Mouse (Mus musculus) CH12.LX (cell line): ENCODE measurements around the gene Usp21. TPM values are rescaled to one million over a fixed set of nuclear protein-coding genes. Genes with fewer than 3 reads are reported as not detected.

ENCODE experiments used
- DNase-seq: peaks from one replicate; pipeline ENCODE4 v3.0.0-alpha.2; 2013; ENCODE audit errors: extremely low read depth
- H3K27ac ChIP-seq: 2 replicates; pipeline ENCODE4 v1.5.1; 2012; ENCODE audit warnings: low read depth, mild to moderate bottlenecking, control low read depth, moderate library complexity; ENCODE audit not compliant: insufficient read depth
- H3K27me3 ChIP-seq: replicated peaks from 2 replicates; pipeline ENCODE3; 2012; ENCODE audit warnings: inconsistent platforms
- H3K36me3 ChIP-seq, 2 experiments: replicated peaks in 1 of 2; 2 replicates each; pipeline versions ENCODE3 to v1.6.1; 2012; ENCODE audit warnings: inconsistent platforms in 1 of 2, low read length in 1 of 2, mild to moderate bottlenecking in 1 of 2, mixed read lengths in 1 of 2, moderate library complexity in 1 of 2; ENCODE audit not compliant: control insufficient read depth in 1 of 2, insufficient read depth in 1 of 2
- H3K4me1 ChIP-seq, 2 experiments: 2 replicates each; pipeline ENCODE4 v1.6.1; 2012; ENCODE audit warnings: inconsistent platforms in 1 of 2, moderate library complexity in 1 of 2; ENCODE audit not compliant: insufficient read depth in 2 of 2, control insufficient read depth in 1 of 2
- H3K4me2 ChIP-seq: 2 replicates; pipeline ENCODE4 v1.6.1; 2012; ENCODE audit warnings: low read depth, mild to moderate bottlenecking, control low read depth; ENCODE audit not compliant: poor library complexity, insufficient read depth, severe bottlenecking
- H3K4me3 ChIP-seq, 3 experiments: fragments of 150-350 bp in 1 of 3; sonication (generic) in 1 of 3; replicated peaks in 1 of 3; 2 replicates each; pipeline versions ENCODE3 to v1.5.1; 2011 to 2012; ENCODE audit warnings: low read depth in 2 of 3, low read length in 2 of 3, mild to moderate bottlenecking in 2 of 3, moderate library complexity in 2 of 3, control low read depth in 1 of 3, improper control_type of control experiment in 1 of 3, inconsistent platforms in 1 of 3, mixed read lengths in 1 of 3; ENCODE audit not compliant: poor library complexity in 1 of 3
- H3K79me2 ChIP-seq: replicated peaks from 2 replicates; pipeline ENCODE4 v1.6.1; 2012; ENCODE audit warnings: mild to moderate bottlenecking, moderate library complexity; ENCODE audit not compliant: control insufficient read depth, poor library complexity, insufficient read depth, severe bottlenecking; ENCODE audit errors: extremely low read depth
- H3K9ac ChIP-seq: 2 replicates; pipeline ENCODE4 v1.6.1; 2012; ENCODE audit warnings: low read depth, mild to moderate bottlenecking, control low read depth, moderate library complexity; ENCODE audit not compliant: insufficient read depth
- H3K9me3 ChIP-seq: replicated peaks from 2 replicates; pipeline ENCODE3; 2012; ENCODE audit warnings: low read length, inconsistent platforms, mixed read lengths
- BHLHE40 ChIP-seq: IDR thresholded peaks from 2 replicates; pipeline ENCODE4 v1.6.1; 2011; ENCODE audit warnings: mild to moderate bottlenecking, low read depth, low read length, improper control_type of control experiment
- CHD2 ChIP-seq: IDR thresholded peaks from 2 replicates; pipeline ENCODE4 v1.6.1; 2011; ENCODE audit warnings: low read length, improper control_type of control experiment
- CTCF ChIP-seq, 2 experiments: IDR thresholded peaks in 1 of 2; conservative IDR thresholded peaks in 1 of 2; 2 replicates each; pipeline ENCODE4 v1.5.1; 2011 to 2012; ENCODE audit warnings: low read depth in 2 of 2, low read length in 2 of 2, improper control_type of control experiment in 1 of 2, inconsistent platforms in 1 of 2, mild to moderate bottlenecking in 1 of 2, moderate library complexity in 1 of 2
- ELF1 ChIP-seq: IDR thresholded peaks from 2 replicates; pipeline ENCODE4 v1.6.1; 2014; ENCODE audit warnings: low read depth, mild to moderate bottlenecking, inconsistent platforms, low read length, improper control_type of control experiment
- ETS1 ChIP-seq: conservative IDR thresholded peaks from 2 replicates; pipeline ENCODE4 v1.6.1; 2012; ENCODE audit warnings: low read depth, mild to moderate bottlenecking, inconsistent platforms, low read length, improper control_type of control experiment, moderate library complexity
- GABPA ChIP-seq: IDR thresholded peaks from 2 replicates; pipeline ENCODE4 v1.6.1; 2012; ENCODE audit warnings: low read depth, low read length, improper control_type of control experiment, inconsistent platforms; ENCODE audit not compliant: insufficient replicate concordance
- HCFC1 ChIP-seq: IDR thresholded peaks from 2 replicates; pipeline ENCODE4 v1.6.1; 2012; ENCODE audit warnings: low read depth, mild to moderate bottlenecking, inconsistent platforms, low read length, improper control_type of control experiment
- IRF4 ChIP-seq: IDR thresholded peaks from 2 replicates; pipeline ENCODE4 v1.6.1; 2014; ENCODE audit warnings: low read depth, mild to moderate bottlenecking, inconsistent platforms, low read length, improper control_type of control experiment
- JUND ChIP-seq: conservative IDR thresholded peaks from 2 replicates; pipeline ENCODE4 v1.6.1; 2011; ENCODE audit warnings: low read depth, low read length, improper control_type of control experiment
- KAT2A ChIP-seq: IDR thresholded peaks from 2 replicates; pipeline ENCODE4 v1.6.1; 2012; ENCODE audit warnings: low read length, improper control_type of control experiment, inconsistent platforms; ENCODE audit not compliant: insufficient replicate concordance
- MAFK ChIP-seq: IDR thresholded peaks from 2 replicates; pipeline ENCODE4 v1.6.1; 2011; ENCODE audit warnings: low read length, improper control_type of control experiment; ENCODE audit not compliant: insufficient replicate concordance
- MAZ ChIP-seq: IDR thresholded peaks from 2 replicates; pipeline ENCODE4 v1.6.1; 2012; ENCODE audit warnings: low read depth, mild to moderate bottlenecking, inconsistent platforms, low read length, improper control_type of control experiment, moderate library complexity
- MEF2A ChIP-seq: IDR thresholded peaks from 2 replicates; pipeline ENCODE4 v1.6.1; 2014; ENCODE audit warnings: low read depth, mild to moderate bottlenecking, inconsistent platforms, low read length, improper control_type of control experiment, borderline replicate concordance
- MXI1 ChIP-seq: IDR thresholded peaks from 2 replicates; pipeline ENCODE4 v1.6.1; 2011; ENCODE audit warnings: mild to moderate bottlenecking, low read depth, low read length, improper control_type of control experiment
- MYC ChIP-seq: IDR thresholded peaks from 2 replicates; pipeline ENCODE4 v1.6.1; 2011; ENCODE audit warnings: low read depth, mild to moderate bottlenecking, improper control_type of control experiment, low read length
- NELFE ChIP-seq: IDR thresholded peaks from 2 replicates; pipeline ENCODE4 v1.6.1; 2011; ENCODE audit warnings: low read depth, low read length, improper control_type of control experiment
- NRF1 ChIP-seq: IDR thresholded peaks from 2 replicates; pipeline ENCODE4 v1.6.1; 2014; ENCODE audit warnings: low read depth, mild to moderate bottlenecking, inconsistent platforms, low read length, improper control_type of control experiment, moderate library complexity
- POLR2A ChIP-seq: IDR thresholded peaks from 2 replicates; pipeline ENCODE4 v1.6.1; 2011; ENCODE audit warnings: low read depth, mild to moderate bottlenecking, improper control_type of control experiment, low read length
- POLR2AphosphoS2 ChIP-seq: IDR thresholded peaks from 2 replicates; pipeline ENCODE4 v1.6.1; 2011; ENCODE audit warnings: low read depth, low read length, improper control_type of control experiment
- RCOR1 ChIP-seq: conservative IDR thresholded peaks from 2 replicates; pipeline ENCODE4 v1.6.1; 2012; ENCODE audit warnings: low read depth, mild to moderate bottlenecking, inconsistent platforms, low read length, improper control_type of control experiment
- SIN3A ChIP-seq: IDR thresholded peaks from 2 replicates; pipeline ENCODE4 v1.6.1; 2012; ENCODE audit warnings: low read length, improper control_type of control experiment, inconsistent platforms
- SMC3 ChIP-seq: IDR thresholded peaks from 2 replicates; pipeline ENCODE4 v1.6.1; 2011; ENCODE audit warnings: low read depth, low read length, improper control_type of control experiment
- TBP ChIP-seq: conservative IDR thresholded peaks from 2 replicates; pipeline ENCODE4 v1.6.1; 2011; ENCODE audit warnings: low read depth, low read length, improper control_type of control experiment
- TCF12 ChIP-seq: IDR thresholded peaks from 2 replicates; pipeline ENCODE4 v1.6.1; 2014; ENCODE audit warnings: low read depth, mild to moderate bottlenecking, inconsistent platforms, low read length, improper control_type of control experiment
- UBTF ChIP-seq: IDR thresholded peaks from 2 replicates; pipeline ENCODE4 v1.6.1; 2012; ENCODE audit warnings: low read depth, mild to moderate bottlenecking, inconsistent platforms, low read length, improper control_type of control experiment, moderate library complexity
- USF1 ChIP-seq: IDR thresholded peaks from 2 replicates; pipeline ENCODE4 v1.6.1; 2014; ENCODE audit warnings: low read depth, mild to moderate bottlenecking, inconsistent platforms, low read length, improper control_type of control experiment
- USF2 ChIP-seq: conservative IDR thresholded peaks from 2 replicates; pipeline ENCODE4 v1.6.1; 2011; ENCODE audit warnings: low read depth, low read length, improper control_type of control experiment
- ZC3H11A ChIP-seq: IDR thresholded peaks from 2 replicates; pipeline ENCODE4 v1.6.1; 2012; ENCODE audit warnings: low read depth, mild to moderate bottlenecking, inconsistent platforms, low read length, improper control_type of control experiment
- ZKSCAN1 ChIP-seq: IDR thresholded peaks from 2 replicates; pipeline ENCODE4 v1.6.1; 2012; ENCODE audit warnings: low read depth, inconsistent platforms, low read length, improper control_type of control experiment, borderline replicate concordance
- ZMIZ1 ChIP-seq: IDR thresholded peaks from 2 replicates; pipeline ENCODE4 v1.6.1; 2012; ENCODE audit warnings: low read depth, mild to moderate bottlenecking, inconsistent platforms, low read length, improper control_type of control experiment
- dilution Hi-C: fragments of 300-500 bp; cut with MboI; formaldehyde crosslinking; loops from 2 replicates; pipeline ENCODE4 v1.14.3; 2020; ENCODE audit warnings: low sequenced_read_pairs; ENCODE audit not compliant: extremely low pct_unique_long_range_greater_than_20kb, extremely low pct_ligation_motif_present
- in situ Hi-C: fragments of 300-500 bp; cut with MboI; formaldehyde crosslinking; loops from 3 replicates; pipeline ENCODE4 v1.14.3; 2019; ENCODE audit warnings: low sequenced_read_pairs, low pct_ligation_motif_present, low pct_unique_long_range_greater_than_20kb, mixed read lengths
- polyA plus RNA-seq: library from polyadenylated mRNA; unstranded; fragments of >175 nt; gene quantifications from 2 replicates; pipeline ENCODE4 v1.2.1, GENCODE M21; 2012; ENCODE audit warnings: low read depth; ENCODE audit not compliant: insufficient read length
- total RNA-seq, 2 experiments: library from RNA; depleted of rRNA; stranded (reverse); fragments of 300-350 nt in 1 of 2; fragments of >200 nt in 1 of 2; gene quantifications; 2 replicates each; pipeline ENCODE4 v1.2.3; 2012 to 2014

The Usp21 gene
- total RNA-seq (2012; rRNA removed): 13.1 and 14.2 TPM in 2 replicates
- 7.1 and 8.5 TPM in 2 replicates for total RNA-seq (2014; rRNA removed)
- polyA plus RNA-seq: 34.3 and 37.6 TPM in 2 replicates

DNA sequence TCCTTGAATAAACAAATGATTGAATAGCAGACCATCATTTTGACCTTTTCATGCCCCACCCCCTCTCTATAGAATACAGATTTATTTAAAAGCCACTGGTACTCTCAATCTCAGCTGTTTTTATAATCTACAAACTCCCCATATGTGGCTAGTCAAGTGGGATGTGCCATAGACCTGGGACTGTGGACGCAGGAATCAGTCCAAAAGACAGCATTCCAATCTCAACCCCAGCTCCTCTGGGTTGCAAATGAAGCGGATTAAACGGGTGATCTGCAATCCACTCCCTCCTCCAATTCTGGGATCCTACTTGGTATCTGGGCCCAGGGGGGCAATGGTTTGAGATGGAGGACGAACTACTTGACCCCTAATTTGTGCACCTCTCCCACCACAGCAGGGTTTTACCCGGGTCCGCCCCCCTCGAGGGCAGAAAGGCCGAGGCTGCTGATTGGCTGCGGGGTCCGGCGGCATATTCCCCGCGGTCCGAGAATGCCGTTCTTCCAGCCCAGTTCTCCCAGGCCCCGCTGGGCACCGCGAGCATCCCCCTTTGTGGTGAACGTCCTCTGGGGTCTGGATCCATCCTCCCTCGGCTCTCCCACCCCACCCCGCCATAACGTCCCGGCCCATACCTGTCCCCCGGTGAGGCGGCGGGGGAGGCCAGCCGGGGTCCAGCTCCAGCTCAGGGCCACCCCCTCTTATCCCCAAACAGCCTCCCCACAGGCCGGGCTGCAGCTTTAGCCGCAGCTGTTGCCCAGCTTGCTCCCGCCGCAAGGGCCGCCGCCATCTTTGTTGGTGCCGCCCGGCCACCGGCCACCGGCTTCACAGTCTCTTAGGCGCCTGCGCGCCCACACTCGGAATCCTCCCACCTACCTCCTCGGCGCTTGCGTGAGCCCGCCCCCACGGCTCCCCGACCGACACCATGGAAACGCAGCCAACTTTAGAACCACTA lies at the start of gene Usp21:
Usp21 (minus strand) TSS at position 856 of the 946 bp plus-strand sequence.
- peak; percentile 91 for DNase-seq

DNA sequence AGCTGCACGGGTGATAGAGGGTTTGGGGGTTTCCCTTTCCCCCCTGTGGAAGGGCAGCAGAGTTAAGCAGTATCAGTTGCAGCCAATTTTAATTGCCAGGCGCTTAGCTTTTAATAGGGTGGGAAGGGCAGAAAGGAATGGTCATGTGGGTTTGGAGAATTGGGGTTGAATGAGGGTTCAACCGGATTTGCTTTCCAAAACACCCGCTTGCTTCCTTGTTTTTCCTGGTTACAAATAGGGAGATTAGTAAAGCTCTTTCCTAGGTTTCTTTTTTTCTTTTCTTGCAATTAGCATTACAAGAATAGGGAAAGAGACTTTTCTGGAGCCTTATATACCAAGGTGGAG lies 42.4 kb upstream of the Usp21 start:
- peak overlapping the region; percentile 95; the same call in 1 of the 2 replicates for H3K9ac ChIP-seq
- dilution Hi-C loops (no loop called here), in situ Hi-C loops (no loop called here)
- no peak for DNase-seq
- TF ChIP-seq GABPA (no peak), BHLHE40 (0 out of 2 replicates have a peak, but pooled peaks have one; percentile 12), USF2 (no peak)
- H3K4me2 ChIP-seq: peak overlapping the region; percentile 99
- H3K27me3 ChIP-seq: no peaks in the 10 kb centered on the region
- H3K9me3 ChIP-seq: no peaks in the 10 kb centered on the region
- H3K36me3 ChIP-seq: peaks cover 6 to 40% of the 10 kb centered on the region in 2 experiments
- H3K4me1 ChIP-seq: peaks cover 13 to 61% of the 10 kb centered on the region in 2 experiments
- H3K4me3 ChIP-seq: peak overlapping the region; percentile 68 to 90 (median 85)
- peaks cover 59% of the 10 kb centered on the region for H3K79me2 ChIP-seq
- no peak overlapping the region for H3K27ac ChIP-seq

More for the DNA sequence above, at the start of gene Usp21:
- peak within 1 kb of the TSS; percentile 40 for H3K27ac ChIP-seq
- TF ChIP-seq TCF12: peak; percentile 99
- peak; percentile 87 for TF ChIP-seq NELFE
- TF ChIP-seq KAT2A: peak; percentile 77; the same call in 1 of the 2 replicates
- TF ChIP-seq USF1: no peak
- no peak for TF ChIP-seq SMC3
- peak; percentile 78 for TF ChIP-seq MXI1
- no peak for TF ChIP-seq MAZ
- TF ChIP-seq ZKSCAN1: no peak
- TF ChIP-seq MYC: no peak
- peak; percentile 88 for TF ChIP-seq HCFC1
- TF ChIP-seq SIN3A: peak; percentile 72
- peak; percentile 95 for TF ChIP-seq NRF1
- TF ChIP-seq ZMIZ1: peak; percentile 57; the same call in 1 of the 2 replicates
- peak; percentile 74 for TF ChIP-seq ELF1
- TF ChIP-seq ETS1: no peak
- 0 out of 2 replicates have a peak, but pooled peaks have one; percentile 62 for TF ChIP-seq TBP
- TF ChIP-seq MAFK: no peak
- no peak for TF ChIP-seq BHLHE40
- TF ChIP-seq POLR2A: peak; percentile 89
- no peak for TF ChIP-seq GABPA
- TF ChIP-seq ZC3H11A: no peak
- TF ChIP-seq JUND: no peak
- TF ChIP-seq POLR2AphosphoS2: peak; percentile 90
- TF ChIP-seq MEF2A: peak; percentile 54; the same call in 1 of the 2 replicates
- TF ChIP-seq UBTF: no peak
- peak; percentile 37; the same call in 1 of the 2 replicates for TF ChIP-seq IRF4
- TF ChIP-seq RCOR1: no peak
- no peak for TF ChIP-seq CTCF (conservative IDR thresholded peaks at IDR 0.05 in 1 of 2, IDR thresholded peaks at IDR 0.05 in 1 of 2; ENCODE audit: low read depth in 2 of 2, low read length in 2 of 2)
- no peak for TF ChIP-seq CHD2
- H3K27me3 ChIP-seq: no peaks in the 10 kb centered on the region
- in situ Hi-C loops: no loop called here
- peak within 1 kb of the TSS; percentile 76 for H3K4me2 ChIP-seq
- peaks cover 5 to 36% of the 10 kb centered on the region in 2 experiments; a peak in 3 of 4 replicates for H3K4me1 ChIP-seq
- peaks cover 12% of the 10 kb centered on the region for H3K79me2 ChIP-seq
- H3K9ac ChIP-seq: peak within 1 kb of the TSS; percentile 87
- dilution Hi-C loops: no loop called here
- no peaks in the 10 kb centered on the region for H3K9me3 ChIP-seq
- H3K4me3 ChIP-seq: peak within 1 kb of the TSS; percentile 70 to 83 (median 81)
- H3K36me3 ChIP-seq: peaks cover 40 to 70% of the 10 kb centered on the region in 2 experiments
